19 mouse cellular contexts compared by ENCODE assay signal in genomic region chr14:103568433-103568832, GRCm38 (mm10). TPM values are rescaled to one million over a fixed set of nuclear protein-coding genes. Genes with fewer than 3 reads are reported as not detected.
"Had no signal": no experiment of that assay in that cellular context is flagged by ENCODE, and none has a peak within 500 bp of the region (broad histone marks: within the 10 kb centered on the region; RNA-seq: fewer than 3 reads in every experiment).

No protein-coding gene starts in this region.

- H3K27me3 ChIP-seq: lung, embryonic 15.5 days; megakaryocyte, embryonic 14.5 days; midbrain, embryonic 13.5 days; midbrain, embryonic 15.5 days; neural tube, embryonic 12.5 days; stomach, embryonic 15.5 days had no signal

- H3K9ac ChIP-seq: lung, embryonic 15.5 days; midbrain, embryonic 13.5 days; midbrain, embryonic 15.5 days; neural tube, embryonic 12.5 days; stomach, embryonic 15.5 days had no signal

- ATAC-seq: lung, postnatal 0 days; midbrain, embryonic 13.5 days; midbrain, embryonic 15.5 days had no signal

- H3K9me3 ChIP-seq: lung, embryonic 15.5 days; megakaryocyte, embryonic 14.5 days; midbrain, embryonic 13.5 days; midbrain, embryonic 15.5 days; neural tube, embryonic 12.5 days; stomach, embryonic 15.5 days had no signal

- DNase-seq: lung, postnatal 14 days; lung, postnatal 36 days; right cerebral cortex, postnatal 14 days; thymus, adult 2 months; thymus, postnatal 25 days; thymus, postnatal 4 days had no signal

- H3K4me1 ChIP-seq: lung, embryonic 15.5 days; midbrain, embryonic 13.5 days; midbrain, embryonic 15.5 days; neural tube, embryonic 12.5 days; stomach, embryonic 15.5 days had no signal

- H3K36me3 ChIP-seq: lung, embryonic 15.5 days; midbrain, embryonic 13.5 days; midbrain, embryonic 15.5 days; neural tube, embryonic 12.5 days; stomach, embryonic 15.5 days had no signal

- H3K4me2 ChIP-seq: lung, embryonic 15.5 days; midbrain, embryonic 11.5 days; midbrain, embryonic 13.5 days; midbrain, embryonic 15.5 days; neural tube, embryonic 12.5 days; stomach, embryonic 15.5 days had no signal

- H3K27ac ChIP-seq: lung, embryonic 15.5 days; macrophage; midbrain, embryonic 13.5 days; midbrain, embryonic 15.5 days; neural tube, embryonic 12.5 days; stomach, embryonic 15.5 days; stomach, postnatal 0 days had no signal

- H3K4me3 ChIP-seq: lung, embryonic 15.5 days; megakaryocyte, embryonic 14.5 days; midbrain, embryonic 13.5 days; midbrain, embryonic 15.5 days; neural tube, embryonic 12.5 days; stomach, embryonic 15.5 days had no signal

RNA-seq across cellular contexts. Expression of gene Scel, which starts 55.3 kb away (rescaled TPM):
- total RNA-seq: megakaryocyte progenitor cell, adult 5-6 weeks; midbrain, postnatal 0 days had no signal
- polyA plus RNA-seq: testis, adult 2 months had no signal
